Mouse (Mus musculus) left cerebral cortex, postnatal 25 days (tissue): ENCODE data around the gene Sds. TPM values are rescaled to one million over a fixed set of nuclear protein-coding genes. Genes with fewer than 3 reads are reported as not detected.

Source experiments
- DNase-seq, 2 experiments: peaks; one replicate each; pipeline ENCODE4 v3.0.0; 2022; ENCODE audit warnings: low spot score in 2 of 2, mixed read lengths in 1 of 2
- intact Hi-C: fragments of 180-260 bp; cut with DNase I; formaldehyde crosslinking; loops from one replicate; pipeline ENCODE4 v1.15.1; 2025
- total RNA-seq, 2 experiments: library from RNA; stranded (reverse); gene quantifications; 2 replicates each; pipeline ENCODE4 v1.2.3; 2021

Gene Sds
- total RNA-seq, 2 experiments from 2014 or later, result 0.27 TPM; not detected in 1

DNA sequence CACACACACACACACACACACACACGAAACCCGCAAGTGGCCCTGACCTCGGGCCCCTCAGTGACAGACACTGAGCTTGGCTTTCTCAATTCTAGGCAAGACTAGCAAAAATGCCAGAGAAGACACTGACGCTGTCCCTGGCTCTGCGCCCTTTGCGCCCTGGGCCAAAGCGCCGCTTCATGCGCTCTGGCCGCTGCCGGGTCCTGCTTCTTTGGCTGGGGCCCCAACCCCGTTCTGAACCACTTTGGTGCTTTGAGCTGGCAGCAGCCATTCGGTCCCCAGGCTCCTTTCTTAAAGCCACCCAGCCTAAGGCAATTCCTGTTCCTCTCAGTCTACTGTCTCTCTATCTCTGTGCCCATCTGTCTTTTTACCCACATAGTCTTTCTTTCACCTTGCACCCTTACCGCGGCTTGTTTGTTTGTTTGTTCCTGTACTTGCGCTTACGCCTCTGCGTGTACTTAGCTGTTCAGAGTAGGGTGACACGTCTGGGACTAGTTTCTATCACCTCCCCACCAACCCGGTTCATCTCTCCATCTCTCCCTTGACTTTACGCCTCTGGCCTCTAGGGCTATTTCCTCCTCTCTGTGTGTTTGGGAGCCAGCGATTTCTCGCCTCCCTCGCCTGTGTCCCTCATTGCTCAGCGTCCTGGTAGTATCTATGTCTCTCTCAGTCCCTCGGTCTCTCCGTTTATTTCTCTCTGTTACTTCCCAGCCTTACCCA lies 37.2 kb upstream of the Sds start:
- DNase-seq, result no peak
- intact Hi-C loops, result loop anchor here (5.0 to 10.0 kb wide), 2 partner anchors 767 to 1564 kb away; partner anchors contain the start of gene Tbx3

DNA sequence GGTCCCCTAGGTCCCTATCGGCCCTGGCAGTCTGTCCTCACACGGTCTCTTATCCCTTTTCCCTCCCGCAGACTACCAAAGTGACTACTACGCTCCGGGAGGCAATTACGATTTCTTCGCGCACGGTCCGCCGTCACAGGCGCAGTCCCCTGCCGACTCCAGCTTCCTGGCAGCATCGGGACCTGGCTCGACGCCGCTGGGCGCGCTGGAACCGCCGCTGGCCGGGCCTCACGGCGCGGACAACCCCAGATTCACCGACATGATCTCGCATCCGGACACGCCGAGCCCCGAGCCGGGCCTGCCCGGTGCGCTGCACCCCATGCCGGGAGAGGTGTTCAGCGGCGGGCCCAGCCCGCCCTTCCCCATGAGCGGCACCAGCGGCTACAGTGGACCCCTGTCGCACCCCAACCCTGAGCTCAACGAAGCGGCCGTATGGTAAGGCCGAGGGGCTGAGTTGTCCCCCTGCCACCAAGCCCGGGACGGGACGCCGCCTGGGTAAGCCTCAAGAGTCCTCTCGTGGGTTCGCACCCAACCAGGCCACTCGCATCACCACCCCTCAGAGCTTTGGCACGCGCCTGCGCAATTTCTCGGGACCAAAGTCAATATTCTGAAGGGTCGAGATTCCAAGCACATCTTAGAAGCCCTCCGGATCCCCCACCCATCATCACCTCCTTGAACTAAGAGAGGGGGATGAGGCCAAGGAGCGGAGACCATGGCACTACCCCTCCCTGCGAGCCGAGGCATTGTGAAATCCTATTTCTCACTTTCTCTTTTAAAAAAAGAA lies 36.2 kb upstream of the Sds start:
- DNase-seq, result no peak
- intact Hi-C loops, result loop anchor here (2.0 to 10.0 kb wide), 3 partner anchors 293 to 1565 kb away; partner anchors contain the start of gene Tbx3

DNA sequence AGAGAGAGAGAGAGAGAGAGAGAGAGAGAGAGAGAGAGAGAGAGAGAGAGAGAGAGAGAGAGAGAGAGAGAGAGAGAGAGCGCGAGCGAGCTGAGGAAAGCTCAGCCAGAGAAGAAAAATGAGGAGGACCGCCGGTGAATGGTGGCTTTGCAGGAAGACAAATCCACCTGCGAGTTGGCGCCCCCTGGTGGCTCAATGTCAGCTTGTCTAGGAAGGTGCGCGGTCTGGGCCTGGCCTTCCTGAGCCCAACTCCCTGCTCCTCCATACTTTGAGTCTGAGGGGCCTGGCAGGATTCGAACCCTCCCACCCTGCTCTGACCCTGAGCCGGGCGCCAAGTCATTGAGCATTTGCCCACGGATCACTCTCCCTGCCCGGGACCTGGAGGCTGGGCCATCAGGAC lies 35.6 kb upstream of the Sds start:
- DNase-seq, result peak; percentile 87 to 90
- intact Hi-C loops, result loop anchor here (2.0 kb wide), 1 partner anchor 294 kb away; no protein-coding TSS in a partner anchor

DNA sequence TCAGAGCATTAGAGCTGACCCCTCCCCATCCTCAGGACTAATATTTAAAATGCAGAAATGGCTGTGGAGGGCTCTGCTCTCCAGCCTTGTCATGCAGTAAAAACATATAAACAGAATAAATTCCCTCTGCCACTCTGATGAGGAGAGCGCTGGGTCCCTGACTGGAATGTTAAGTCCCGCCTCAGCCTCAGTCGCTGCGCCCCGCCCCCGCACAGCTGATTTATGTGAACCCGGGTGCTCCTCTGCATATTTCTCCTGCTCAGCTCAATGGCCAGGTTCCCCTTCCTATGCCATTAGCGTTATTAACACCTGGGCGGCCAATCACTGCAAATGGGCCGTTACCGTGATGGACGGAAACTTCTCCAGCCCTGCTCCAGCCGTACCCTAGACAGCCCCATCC lies 29.0 kb upstream of the Sds start:
- intact Hi-C loops, result no loop called here
- DNase-seq, result no peak

DNA sequence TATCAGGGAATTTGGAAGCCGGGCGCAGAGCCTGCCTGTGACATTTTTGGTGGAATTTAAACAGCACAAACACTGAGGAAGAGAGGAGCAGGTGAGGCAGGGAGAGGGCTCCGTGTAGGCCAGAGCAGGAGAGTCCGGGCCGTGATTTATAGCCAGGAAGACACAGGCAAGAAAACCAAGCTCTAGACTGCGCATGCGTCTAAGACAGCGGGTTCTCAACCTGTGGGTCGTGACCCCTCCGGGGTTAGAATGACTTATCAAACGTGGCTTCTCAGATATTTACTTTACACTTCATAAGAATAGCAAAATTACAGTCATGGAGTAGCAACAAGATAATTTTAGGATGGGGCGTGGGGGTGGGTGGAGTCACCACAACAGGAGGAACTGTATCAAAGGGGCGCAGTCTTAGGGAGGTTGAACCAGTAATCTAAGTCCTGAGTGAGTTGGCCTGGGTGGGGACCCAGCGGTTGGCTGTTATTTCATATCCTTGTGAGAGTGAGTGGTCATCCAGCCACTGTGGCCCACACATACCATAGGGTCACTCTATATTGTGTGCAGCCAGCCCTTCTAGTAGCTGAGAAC lies 21.5 kb upstream of the Sds start:
- intact Hi-C loops, result loop anchor here (5.0 kb wide), 1 partner anchor 308 kb away; no protein-coding TSS in a partner anchor
- DNase-seq, result no peak

DNA sequence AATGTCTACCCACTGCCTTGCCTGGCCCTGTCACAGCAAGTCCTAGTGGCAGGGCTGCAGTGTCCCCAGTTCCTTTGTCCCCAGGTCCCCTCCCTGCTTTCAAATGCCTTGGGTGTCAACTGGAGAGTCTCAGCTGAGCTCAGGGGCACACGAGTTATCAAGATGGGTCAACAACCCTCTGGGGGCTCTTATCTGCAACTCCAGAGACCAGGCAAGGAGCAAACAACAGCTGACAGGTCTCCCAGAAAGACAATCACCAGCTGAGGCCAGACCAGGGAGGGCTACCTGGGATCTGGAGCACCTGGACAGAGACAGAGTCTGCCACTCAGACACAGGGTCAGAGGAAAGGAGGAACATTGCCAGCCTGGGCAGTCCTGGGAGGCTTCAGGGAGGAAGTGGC lies 20.1 kb upstream of the Sds start:
- DNase-seq, result no peak
- intact Hi-C loops, result loop anchor here (5.0 kb wide), 1 partner anchor 309 kb away; no protein-coding TSS in a partner anchor

DNA sequence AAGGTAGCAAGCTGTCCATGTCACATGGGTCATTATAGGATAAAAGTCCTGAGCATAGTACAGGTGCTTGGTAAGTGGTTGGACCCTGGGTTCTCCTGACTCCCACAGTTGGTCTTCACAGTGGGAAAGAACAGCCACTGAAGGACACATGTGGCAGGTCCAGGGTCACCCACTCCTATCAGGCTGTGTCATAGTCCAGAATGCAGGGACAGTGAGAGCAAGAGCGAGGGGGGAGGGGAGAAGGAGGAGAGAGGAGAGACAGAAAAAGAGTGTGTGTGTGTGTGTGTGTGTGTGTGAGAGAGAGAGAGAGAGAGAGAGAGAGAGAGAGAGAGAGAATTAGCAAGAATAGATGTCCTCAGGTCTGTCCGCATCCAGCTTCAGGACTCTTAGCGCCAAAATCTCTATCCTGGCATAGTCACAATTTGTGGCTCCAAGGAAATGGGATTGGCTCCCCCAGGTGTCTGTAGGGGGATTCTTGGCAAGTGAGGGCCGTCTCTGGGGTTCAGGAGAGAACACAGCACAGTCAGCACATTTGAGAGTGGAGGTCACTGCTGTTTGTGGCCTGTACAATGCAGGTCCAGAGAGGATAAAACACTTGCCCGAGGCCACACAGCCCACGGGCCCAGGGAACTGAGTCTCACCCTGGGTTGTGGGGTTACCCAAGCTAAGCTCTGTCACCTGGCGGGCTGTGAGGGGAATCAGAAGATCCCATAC lies 19.3 kb upstream of the Sds start:
- intact Hi-C loops, result loop anchor here (5.0 kb wide), 1 partner anchor 310 kb away; no protein-coding TSS in a partner anchor
- no peak for DNase-seq

DNA sequence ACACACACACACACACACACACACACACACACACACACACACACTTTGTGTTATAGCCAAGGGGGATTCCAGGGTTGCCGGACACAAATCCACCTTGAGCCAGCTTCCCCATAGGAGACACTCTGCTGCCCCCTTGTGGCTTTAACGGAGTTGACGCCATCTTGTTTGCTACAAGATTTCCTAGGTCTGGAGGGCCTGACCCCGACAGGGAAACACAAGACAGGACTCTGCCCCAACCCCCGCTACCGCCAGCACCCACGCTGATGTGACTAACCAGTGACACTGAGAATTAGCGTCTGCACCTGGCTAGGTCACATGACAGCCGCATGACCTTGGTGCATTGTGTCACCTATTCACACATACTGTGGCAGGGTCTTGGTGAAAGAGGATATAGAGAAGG lies 18.7 kb upstream of the Sds start:
- DNase-seq, result peak; percentile 56 to 57
- intact Hi-C loops, result loop anchor here (5.0 kb wide), 1 partner anchor 310 kb away; no protein-coding TSS in a partner anchor

DNA sequence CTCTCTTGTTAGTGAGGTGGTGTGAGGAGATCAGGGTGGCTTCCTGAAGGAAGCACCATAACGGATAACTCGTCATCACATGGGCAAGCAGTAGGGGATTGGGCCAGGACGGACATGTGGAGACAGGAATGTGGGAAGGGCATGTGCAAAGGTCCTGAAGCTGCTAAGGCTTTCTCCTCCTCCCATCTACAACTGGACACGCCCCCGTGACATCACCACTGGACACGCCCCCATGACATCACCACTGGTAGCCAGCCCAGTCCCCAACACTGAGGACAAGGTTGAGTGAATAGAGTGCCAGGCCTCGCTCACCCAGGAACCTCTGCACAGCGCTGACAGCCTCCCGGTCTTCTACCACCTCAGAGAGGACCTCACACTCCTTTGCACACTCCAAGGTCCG lies 17.2 kb upstream of the Sds start:
- DNase-seq, result no peak
- intact Hi-C loops, result loop anchor here (5.0 kb wide), 1 partner anchor 312 kb away; no protein-coding TSS in a partner anchor

DNA sequence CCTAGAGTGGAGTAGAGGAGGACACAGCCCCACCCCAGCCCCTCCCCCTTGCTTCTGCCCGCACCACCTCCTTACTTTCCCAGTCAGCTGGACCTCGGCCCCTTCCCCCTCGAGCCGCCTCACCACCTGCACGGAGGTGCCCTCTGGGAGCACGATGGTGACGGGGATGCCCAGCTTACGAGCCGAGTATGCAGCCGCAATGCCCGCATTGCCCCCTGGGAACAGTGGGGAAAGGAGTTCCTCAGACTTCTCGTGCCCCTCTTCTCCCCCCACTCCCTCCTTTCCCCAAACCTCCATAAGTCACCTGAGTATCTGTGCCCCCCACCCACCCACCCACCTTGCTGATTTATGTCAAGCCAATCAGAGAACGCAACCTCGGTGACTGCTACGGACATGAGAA lies 14.4 kb upstream of the Sds start:
- DNase-seq, result no peak
- intact Hi-C loops, result no loop called here

DNA sequence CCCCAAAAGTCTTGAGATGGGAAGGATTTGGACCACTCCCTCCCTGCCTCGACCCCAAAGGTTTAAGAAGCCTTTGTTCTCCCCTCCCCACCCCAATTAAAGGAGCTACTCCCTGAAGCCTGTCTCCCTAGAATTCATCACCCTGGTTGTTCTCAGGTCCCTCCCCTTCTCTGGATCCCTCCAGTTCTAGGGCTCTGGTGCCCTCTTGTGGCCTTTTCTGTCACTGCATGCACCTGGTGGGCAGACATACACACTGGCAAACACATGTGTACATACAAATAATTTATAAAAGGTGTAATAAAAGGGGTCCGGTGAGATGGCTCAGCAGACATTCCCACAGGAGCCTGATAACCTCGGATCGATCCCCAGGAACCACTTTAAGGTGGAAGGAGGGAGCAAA lies 12.0 kb upstream of the Sds start:
- intact Hi-C loops, result no loop called here

DNA sequence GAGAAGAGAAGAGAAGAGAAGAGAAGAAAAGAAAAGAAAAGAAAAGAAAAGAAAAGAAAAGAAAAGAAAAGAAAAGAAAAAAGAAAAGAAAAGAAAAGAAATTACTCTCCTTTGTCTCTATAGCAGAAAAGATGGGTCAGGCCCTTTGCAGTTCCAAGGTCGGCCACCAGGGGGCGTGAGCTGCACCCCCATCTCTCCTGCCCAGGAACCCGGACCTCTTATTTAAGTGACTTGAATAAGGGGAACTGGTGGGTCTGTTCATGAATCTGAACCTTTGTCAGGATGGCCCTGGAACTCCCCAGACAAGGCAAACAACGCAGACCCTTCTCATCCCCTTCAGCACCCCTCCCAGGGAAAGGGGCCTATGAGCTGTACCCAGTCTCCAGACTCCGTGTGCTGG lies 11.3 kb upstream of the Sds start:
- no peak for DNase-seq

More for the DNA sequence above, 12.0 kb upstream of the Sds start:
- DNase-seq, result no peak

DNA sequence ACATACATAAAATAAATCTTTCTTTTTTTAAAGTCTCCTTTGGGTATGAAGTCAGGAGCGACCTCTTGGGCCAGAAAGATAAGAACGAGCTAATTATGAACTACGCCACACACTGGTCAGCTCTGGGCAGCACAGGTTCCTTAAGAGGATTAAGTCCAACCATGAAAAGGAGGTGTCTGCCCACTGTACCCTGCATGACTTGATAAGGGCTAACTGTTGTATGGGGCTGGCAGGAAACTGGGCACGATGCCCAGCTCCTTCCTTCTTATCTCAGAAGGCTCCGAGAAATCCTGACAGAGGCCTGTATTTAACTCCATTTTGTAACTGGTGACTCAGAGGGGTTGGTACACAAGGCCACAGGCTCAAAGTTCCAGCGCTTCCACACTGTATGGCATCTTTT lies 10.5 kb upstream of the Sds start:
- no peak for DNase-seq
- intact Hi-C loops, result no loop called here

More for the DNA sequence above, 11.3 kb upstream of the Sds start:
- intact Hi-C loops, result no loop called here

DNA sequence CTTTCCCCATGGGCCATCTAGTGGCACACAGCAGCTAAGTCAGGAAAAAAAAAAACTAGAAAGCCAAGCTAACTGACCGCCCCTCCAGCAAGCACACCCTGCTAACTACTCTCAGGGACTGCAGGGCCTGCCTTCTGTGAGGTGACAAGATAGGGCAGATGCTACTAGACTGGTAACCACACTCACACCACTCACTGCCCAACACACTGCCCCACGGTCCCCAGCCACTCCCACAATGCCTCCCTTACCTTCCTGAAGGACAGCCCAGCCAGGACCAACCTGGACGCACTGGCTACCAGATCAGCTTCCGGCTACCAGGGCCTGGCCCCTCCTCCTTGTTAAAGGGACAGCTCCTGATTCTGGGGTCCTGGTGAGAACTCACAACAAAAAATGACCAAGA lies 9.3 kb upstream of the Sds start:
- no peak for DNase-seq
- intact Hi-C loops, result no loop called here

DNA sequence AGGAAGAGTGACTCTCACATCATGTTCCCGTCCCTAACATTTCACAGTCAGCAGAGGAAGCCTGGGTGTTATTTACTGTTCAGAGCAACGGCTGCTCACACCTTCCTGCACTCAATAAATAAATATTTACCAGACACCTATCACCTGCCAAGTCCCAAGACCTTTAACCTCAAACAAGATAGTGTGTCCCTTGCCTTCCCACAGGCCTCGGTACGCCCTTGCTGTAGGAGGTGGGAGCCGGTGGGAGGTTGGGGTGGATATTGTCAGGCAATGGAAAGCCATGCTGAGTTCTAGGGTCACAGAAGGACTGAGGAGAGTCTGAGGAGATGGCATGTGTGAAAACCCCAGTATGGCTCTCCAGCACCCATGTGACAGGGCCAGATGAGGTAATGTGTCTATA lies 8.0 kb upstream of the Sds start:
- no peak for DNase-seq
- intact Hi-C loops, result no loop called here

DNA sequence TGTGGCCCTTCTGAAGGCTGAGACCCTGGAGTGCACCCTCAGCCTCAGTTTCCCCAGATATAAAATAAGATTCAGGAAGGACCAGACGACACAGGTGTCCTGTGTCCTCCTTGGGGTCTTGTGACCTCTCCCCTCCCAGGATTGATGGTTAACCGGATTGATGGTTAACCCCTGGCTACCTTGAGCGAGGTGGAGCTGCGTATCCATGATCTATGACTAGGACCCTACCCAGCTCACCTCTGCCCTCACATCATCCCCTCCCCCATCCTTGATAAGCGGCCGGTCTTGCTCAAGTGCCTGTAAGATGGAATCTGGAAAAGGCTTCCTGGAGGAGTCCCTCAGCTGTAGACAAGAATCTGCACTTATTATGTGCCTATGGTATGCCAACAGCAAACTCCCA lies 7.5 kb upstream of the Sds start:
- no peak for DNase-seq
- intact Hi-C loops, result no loop called here

DNA sequence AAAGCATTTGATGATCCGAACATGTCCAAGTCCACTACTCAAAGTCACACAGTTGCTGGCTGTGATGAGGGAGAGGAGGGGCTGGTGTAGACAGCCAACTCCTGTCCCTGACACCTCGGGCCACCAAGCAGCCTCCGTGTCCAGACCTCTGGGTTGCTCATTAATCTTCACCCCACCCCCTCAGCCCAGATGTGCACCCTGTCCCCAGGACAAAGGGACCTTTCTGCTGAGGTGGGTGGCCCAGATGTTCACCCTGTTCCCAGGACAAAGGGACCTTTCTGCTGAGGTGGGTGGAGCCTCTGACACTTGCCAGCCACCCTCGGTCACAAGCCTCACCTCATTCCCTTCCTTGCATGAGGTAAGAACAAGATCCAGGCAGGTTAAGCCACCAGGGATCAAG lies 4.8 kb upstream of the Sds start:
- DNase-seq, result no peak
- intact Hi-C loops, result no loop called here

DNA sequence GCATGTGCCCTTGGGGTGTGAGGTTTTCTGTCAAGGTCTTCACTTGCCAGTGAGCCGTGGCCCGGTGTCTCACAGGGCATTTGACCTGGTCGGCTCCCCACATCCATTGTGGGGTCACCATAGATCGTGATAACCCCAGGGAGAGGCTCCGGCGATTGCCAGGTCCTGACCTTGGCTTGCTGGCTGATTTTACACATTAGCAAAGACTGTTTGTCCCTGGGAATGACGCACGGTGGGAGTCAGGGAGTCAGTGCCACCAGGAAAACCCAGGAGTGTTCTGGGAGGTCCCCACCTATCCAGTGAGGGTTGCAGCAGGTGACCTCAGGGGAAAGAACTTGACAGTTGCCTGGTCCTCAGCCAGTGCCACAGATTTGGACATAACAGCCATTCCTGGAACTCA lies 3.6 kb upstream of the Sds start, which contains the start of gene Sdsl:
Gene Sdsl, minus strand, starts transcription at position 41 of the 400 bp plus-strand sequence.
- DNase-seq, result no peak

DNA sequence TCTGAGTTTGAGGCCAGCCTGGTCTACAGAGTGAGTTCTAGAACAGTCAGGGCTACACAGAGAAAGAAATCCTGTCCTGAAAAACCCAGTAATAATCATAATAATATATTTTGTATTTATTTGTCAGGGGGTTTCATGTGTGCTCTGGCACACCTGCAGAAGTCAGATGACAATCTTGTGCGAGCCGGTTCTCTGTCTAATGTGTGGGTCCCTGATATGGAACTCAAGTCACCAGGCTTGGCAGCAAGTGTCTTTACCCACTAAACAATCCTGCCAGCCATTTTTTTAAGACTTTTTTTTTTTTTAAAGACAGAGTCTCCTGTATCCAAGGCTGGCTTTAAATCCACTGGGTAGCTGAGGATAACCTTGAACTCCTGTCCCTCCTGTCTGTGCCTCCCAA lies 3.0 kb upstream of the Sds start:
- intact Hi-C loops, result no loop called here
- DNase-seq, result no peak

More for the DNA sequence above, 3.6 kb upstream of the Sds start, which contains the start of gene Sdsl:
- intact Hi-C loops, result no loop called here

DNA sequence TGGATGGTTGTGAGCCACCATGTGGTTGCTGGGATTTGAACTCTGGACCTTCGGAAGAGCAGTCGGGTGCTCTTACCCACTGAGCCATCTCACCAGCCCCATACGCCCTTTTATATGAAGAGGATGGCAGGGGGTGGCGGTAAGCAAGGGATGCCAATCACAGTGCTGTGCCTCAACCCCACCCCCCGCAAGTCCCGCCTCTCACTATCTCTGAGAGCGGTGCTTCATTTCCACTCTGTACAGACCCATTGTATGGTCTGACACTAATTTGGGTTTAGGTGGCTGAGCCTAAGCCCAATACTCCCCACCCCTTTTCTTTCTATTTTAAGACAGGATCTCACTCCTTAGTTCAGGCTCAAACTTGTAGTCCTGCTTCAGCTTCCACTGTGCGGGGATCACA lies 465 bp upstream of the Sds start:
- intact Hi-C loops, result no loop called here
- no peak for DNase-seq
